Mouse (Mus musculus) thymus, adult 2 months (tissue): Measurements from ENCODE around the gene Zfp286. TPM values are rescaled to one million over a fixed set of nuclear protein-coding genes. Genes with fewer than 3 reads are reported as not detected.

Source experiments
- DNase-seq: peaks from one replicate; pipeline ENCODE4 v3.0.0; 2021
- H3K27ac ChIP-seq: fragments of 200-500 bp; 2 replicates; pipeline ENCODE4 v1.5.1; 2012; ENCODE audit warnings: low read length, control low read depth; ENCODE audit not compliant: control insufficient read depth, insufficient read depth
- H3K27me3 ChIP-seq: fragments of 200-500 bp; 2 replicates; pipeline ENCODE4 v1.6.1; 2012; ENCODE audit warnings: mild to moderate bottlenecking, low read length, moderate library complexity, mixed read lengths; ENCODE audit not compliant: control insufficient read depth, insufficient read depth
- H3K36me3 ChIP-seq: fragments of 200-500 bp; 2 replicates; pipeline ENCODE4 v1.6.1; 2012; ENCODE audit warnings: mild to moderate bottlenecking, low read length, moderate library complexity; ENCODE audit not compliant: control insufficient read depth, insufficient read depth
- H3K4me1 ChIP-seq: fragments of 200-500 bp; replicated peaks from 2 replicates; pipeline ENCODE4 v1.6.1; 2012; ENCODE audit warnings: low read length; ENCODE audit not compliant: control insufficient read depth, insufficient read depth
- H3K4me3 ChIP-seq: fragments of 200-500 bp; 2 replicates; pipeline ENCODE4 v1.5.1; 2012; ENCODE audit warnings: mild to moderate bottlenecking, low read length, control low read depth, moderate library complexity; ENCODE audit not compliant: control insufficient read depth, insufficient read depth
- CTCF ChIP-seq: fragments of 200-500 bp; IDR thresholded peaks from 2 replicates; pipeline ENCODE4 v1.5.1; 2012; ENCODE audit warnings: mild to moderate bottlenecking, control low read depth, low read length, moderate library complexity, borderline replicate concordance; ENCODE audit not compliant: control insufficient read depth, poor library complexity, insufficient read depth; ENCODE audit errors: extremely low read depth
- POLR2A ChIP-seq: fragments of 200-500 bp; IDR thresholded peaks from 2 replicates; pipeline ENCODE4 v1.6.1; 2012; ENCODE audit warnings: mild to moderate bottlenecking, low read length, control low read depth, moderate library complexity; ENCODE audit not compliant: control insufficient read depth, poor library complexity, insufficient read depth; ENCODE audit errors: extremely low read depth
- WGBS: fragments of 180-500 bp; shearing (Covaris S2); methylation state at CpG from one replicate; pipeline ENCODE4 v1.1.7; 2018; 5-methylcytosine and 5-hydroxymethylcytosine counted together
- polyA plus RNA-seq: library from polyadenylated mRNA; depleted of rRNA; stranded (reverse); fragments of >200 nt; gene quantifications from 2 replicates; pipeline ENCODE4 v1.2.3, GENCODE M21; 2012; rRNA removed

Gene Zfp286
- polyA plus RNA-seq, 1 experiment: 5.0 TPM

GRCm38 (mm10) chr11:62731311-62732021 lies 57.8 kb downstream of the Zfp286 start, which contains the start of gene Zfp287:
Gene Zfp287, minus strand, starts transcription at chr11:62731905.
- H3K36me3 ChIP-seq: no peaks in the 10 kb centered on the region
- TF ChIP-seq CTCF (no peak; the same call in 1 of the 2 replicates), POLR2A (0 out of 2 replicates have a peak, but pooled peaks have one; percentile 27)
- 0 out of 2 replicates have a peak, but pooled peaks cover 2% of the 10 kb centered on the region for H3K4me1 ChIP-seq
- WGBS: 2% methylated on average over 48 of the region's 48 CpGs
- H3K27ac ChIP-seq: no peak within 1 kb of the TSS
- peak within 1 kb of the TSS; percentile 76 for H3K4me3 ChIP-seq
- peak; percentile 78 for DNase-seq
- no peaks in the 10 kb centered on the region for H3K27me3 ChIP-seq

GRCm38 (mm10) chr11:62728276-62728675 lies 61.0 kb downstream of the Zfp286 start:
- WGBS: 96% methylated on average over 8 of the region's 8 CpGs
- no peak for TF ChIP-seq POLR2A
- TF ChIP-seq CTCF: no peak
- 0 out of 2 replicates have a peak, but pooled peaks cover 2% of the 10 kb centered on the region for H3K4me1 ChIP-seq
- H3K27ac ChIP-seq: no peak overlapping the region
- H3K27me3 ChIP-seq: no peaks in the 10 kb centered on the region
- no peak overlapping the region for H3K4me3 ChIP-seq
- no peaks in the 10 kb centered on the region for H3K36me3 ChIP-seq
- DNase-seq: no peak

GRCm38 (mm10) chr11:62710657-62711056 lies 78.6 kb downstream of the Zfp286 start:
- TF ChIP-seq CTCF (no peak), POLR2A (no peak)
- 96% methylated on average over 5 of the region's 5 CpGs for WGBS
- Histone ChIP-seq H3K4me3 (no peak overlapping the region), H3K4me1 (no peaks in the 10 kb centered on the region), H3K27ac (no peak overlapping the region), H3K36me3 (no peaks in the 10 kb centered on the region), H3K27me3 (no peaks in the 10 kb centered on the region)
- no peak for DNase-seq

GRCm38 (mm10) chr11:62708252-62708651 lies 81.0 kb downstream of the Zfp286 start:
- no peak overlapping the region for H3K27ac ChIP-seq
- H3K36me3 ChIP-seq: no peaks in the 10 kb centered on the region
- DNase-seq: no peak
- H3K27me3 ChIP-seq: no peaks in the 10 kb centered on the region
- 93% methylated on average over 7 of the region's 7 CpGs for WGBS
- H3K4me1 ChIP-seq: no peaks in the 10 kb centered on the region
- TF ChIP-seq CTCF: no peak
- TF ChIP-seq POLR2A: no peak
- H3K4me3 ChIP-seq: no peak overlapping the region

GRCm38 (mm10) chr11:62706141-62706540 lies 83.1 kb downstream of the Zfp286 start:
- no peak overlapping the region for H3K4me3 ChIP-seq
- no peaks in the 10 kb centered on the region for H3K4me1 ChIP-seq
- H3K36me3 ChIP-seq: no peaks in the 10 kb centered on the region
- DNase-seq: no peak
- no peak overlapping the region for H3K27ac ChIP-seq
- TF ChIP-seq CTCF (no peak), POLR2A (no peak)
- 89% methylated on average over 2 of the region's 2 CpGs for WGBS
- H3K27me3 ChIP-seq: no peaks in the 10 kb centered on the region

Other genes starting within 250 kb of the Zfp286 start
- 2,301 and 2,384 TPM in 2 replicates for gene Ubb, start 238.3 kb downstream of the Zfp286 start, polyA plus RNA-seq
- gene Trpv2, start 215.0 kb downstream of the Zfp286 start, polyA plus RNA-seq: 95.4 and 96.0 TPM in 2 replicates
- gene Lrrc75a, start 140.9 kb downstream of the Zfp286 start, polyA plus RNA-seq: 6.0 and 6.9 TPM in 2 replicates
- gene Mmgt2, start 140.8 kb downstream of the Zfp286 start, polyA plus RNA-seq: 43.0 and 47.5 TPM in 2 replicates
- gene Zfp287, start 57.6 kb downstream of the Zfp286 start, polyA plus RNA-seq: 1.9 and 2.0 TPM in 2 replicates
- not detected in 2 replicates for gene Gm10428, start 36.4 kb downstream of the Zfp286 start, polyA plus RNA-seq
- 7.4 and 9.0 TPM in 2 replicates for gene Trim16, start 30.8 kb upstream of the Zfp286 start, polyA plus RNA-seq
- gene Fbxw10, start 57.6 kb upstream of the Zfp286 start, polyA plus RNA-seq: 4.3 and 5.2 TPM in 2 replicates
- 8.3 and 13.4 TPM in 2 replicates for gene Tvp23b, start 90.0 kb upstream of the Zfp286 start, polyA plus RNA-seq
- 0.27 TPM in 1 of 2 replicates, not detected in the other for gene Cdrt4, start 161.7 kb upstream of the Zfp286 start, polyA plus RNA-seq